Mouse (Mus musculus): ENCODE measurements at regions not wholly inside any gene's neighbourhood (a gene's known extent, or its start where the extent isn't known, plus 50 kb on each side); places are given as distances from the start of the nearest gene placed in this dataset.

GRCm38 (mm10) chr2:45172382-45172781 lies 55.2 kb upstream of the Zeb2 start:
- peaks cover 0 to 12% of the 10 kb centered on the region in 2 experiments; a peak in 2 of 4 replicates for H3K36me3 ChIP-seq (ENCODE audit: control insufficient read depth in 1 of 2, insufficient read depth in 2 of 2, low read length in 2 of 2)
- H3K9me3 ChIP-seq (replicated peaks; ENCODE audit: insufficient read depth, low read length), result no peaks in the 10 kb centered on the region
- H3K4me1 ChIP-seq (ENCODE audit: control insufficient read depth in 1 of 2, insufficient read depth in 2 of 2, low read length in 2 of 2), result peaks cover 5 to 22% of the 10 kb centered on the region in 2 experiments; a peak in 3 of 4 replicates
- H3K27me3 ChIP-seq (ENCODE audit: control insufficient read depth in 1 of 2, insufficient read depth in 2 of 2, low read length in 2 of 2), result no peaks in the 10 kb centered on the region
- DNase-seq (ENCODE audit: low read depth, low spot score), result no peak
- peak overlapping the region; percentile 99 for H3K27ac ChIP-seq (ENCODE audit: control insufficient read depth, low read depth, low read length)
- TF ChIP-seq UBTF (IDR thresholded peaks at IDR 0.05; ENCODE audit: borderline replicate concordance, insufficient read depth, low read depth, low read length) (no peak), GABPA (IDR thresholded peaks at IDR 0.05; ENCODE audit: low read depth, low read length) (no peak), POLR2AphosphoS5 (IDR thresholded peaks at IDR 0.05; ENCODE audit: borderline replicate concordance, low read depth, low read length) (no peak), RAD21 (IDR thresholded peaks at IDR 0.05; ENCODE audit: low read depth, low read length) (no peak), MAZ (IDR thresholded peaks at IDR 0.05; ENCODE audit: low read depth, low read length) (0 out of 2 replicates have a peak, but pooled peaks have one; percentile 26), ETS1 (IDR thresholded peaks at IDR 0.05; ENCODE audit: low read depth, low read length) (no peak), GATA1 (IDR thresholded peaks at IDR 0.05; ENCODE audit: low read depth, low read length) (no peak), JUND (IDR thresholded peaks at IDR 0.05; ENCODE audit: low read depth, low read length) (no peak), POLR2A (IDR thresholded peaks at IDR 0.05; ENCODE audit: control insufficient read depth in 1 of 2, insufficient read depth in 1 of 2, low read depth in 1 of 2, low read length in 2 of 2, poor library complexity in 1 of 2) (no peak), NELFE (IDR thresholded peaks at IDR 0.05; ENCODE audit: low read depth, low read length) (peak; percentile 36), E2F4 (IDR thresholded peaks at IDR 0.05; ENCODE audit: borderline replicate concordance, low read depth, low read length) (no peak), BHLHE40 (IDR thresholded peaks at IDR 0.05; ENCODE audit: borderline replicate concordance, low read depth, low read length) (peak; percentile 35; the same call in 1 of the 2 replicates), ZNF384 (IDR thresholded peaks at IDR 0.05; ENCODE audit: low read depth, low read length) (no peak), MYB (IDR thresholded peaks at IDR 0.05; ENCODE audit: low read depth, low read length) (no peak), MXI1 (IDR thresholded peaks at IDR 0.05; ENCODE audit: low read depth, low read length) (no peak), TBP (IDR thresholded peaks at IDR 0.05; ENCODE audit: low read depth, low read length) (peak; percentile 56; the same call in 1 of the 2 replicates), ZMIZ1 (IDR thresholded peaks at IDR 0.05; ENCODE audit: low read depth, low read length) (no peak), NRF1 (IDR thresholded peaks at IDR 0.05; ENCODE audit: insufficient read depth, low read depth, low read length, poor library complexity, severe bottlenecking) (no peak), USF1 (IDR thresholded peaks at IDR 0.05; ENCODE audit: low read depth, low read length) (peak; percentile 94), RCOR1 (IDR thresholded peaks at IDR 0.05; ENCODE audit: low read depth, low read length) (no peak), POLR2AphosphoS2 (IDR thresholded peaks at IDR 0.05; ENCODE audit: low read length) (no peak), EP300 (IDR thresholded peaks at IDR 0.05; ENCODE audit: low read depth in 1 of 2, low read length in 2 of 2) (peak in 1 of 2 experiments; percentile 10; a peak in 1 of 4 replicates), USF2 (IDR thresholded peaks at IDR 0.05; ENCODE audit: borderline replicate concordance in 1 of 2, insufficient read depth in 1 of 2, low read depth in 1 of 2, low read length in 2 of 2) (peak in 1 of 2 experiments; percentile 69; a peak in 2 of 4 replicates), CHD2 (IDR thresholded peaks at IDR 0.05; ENCODE audit: low read length) (no peak), ZC3H11A (IDR thresholded peaks at IDR 0.05; ENCODE audit: low read depth, low read length) (no peak), TCF12 (IDR thresholded peaks at IDR 0.05; ENCODE audit: low read depth, low read length) (no peak)
- H3K9ac ChIP-seq (ENCODE audit: control insufficient read depth, low read depth, low read length, poor library complexity, severe bottlenecking), result peak overlapping the region; percentile 78
- H3K79me2 ChIP-seq (ENCODE audit: control insufficient read depth, insufficient read depth, low read length, poor library complexity), result no peaks in the 10 kb centered on the region; the same call in 1 of the 2 replicates
- peak overlapping the region; percentile 53 to 81 for H3K4me3 ChIP-seq (ENCODE audit: control insufficient read depth in 1 of 2, insufficient read depth in 1 of 2, low read depth in 2 of 2, low read length in 2 of 2)
